Mouse (Mus musculus) limb, embryonic 14.5 days (tissue): ENCODE data around the gene Prss53. TPM values are rescaled to one million over a fixed set of nuclear protein-coding genes. Genes with fewer than 3 reads are reported as not detected.

Source experiments
- ATAC-seq: fragments of 200-750 bp; cut with Nextera tagmentation; 2 replicates; pipeline ENCODE4 v1.8.0; 2017; ENCODE audit warnings: low read depth, moderate number of reproducible peaks, moderate TSS enrichment; ENCODE audit not compliant: low FRiP score
- DNase-seq: peaks from one replicate; pipeline ENCODE4 v3.0.0-alpha.2; 2015; ENCODE audit warnings: low spot score
- H3K27ac ChIP-seq: fragments of 300-500 bp; sonication (generic); replicated peaks from 2 replicates; pipeline ENCODE4 v1.5.1; 2014; ENCODE audit warnings: low read depth, mild to moderate bottlenecking, low read length, moderate library complexity, mixed read lengths
- H3K27me3 ChIP-seq: fragments of 300-500 bp; sonication (generic); 2 replicates; pipeline ENCODE4 v1.6.1; 2014; ENCODE audit warnings: low read length, mixed read lengths; ENCODE audit not compliant: control insufficient read depth, insufficient read depth
- H3K36me3 ChIP-seq: fragments of 300-500 bp; sonication (generic); 2 replicates; pipeline ENCODE4 v1.6.1; 2014; ENCODE audit warnings: mild to moderate bottlenecking, low read length, moderate library complexity, mixed read lengths; ENCODE audit not compliant: control insufficient read depth, insufficient read depth
- H3K4me1 ChIP-seq: fragments of 300-500 bp; sonication (generic); 2 replicates; pipeline ENCODE4 v1.6.1; 2014; ENCODE audit warnings: antibody characterized with exemption, low read length, mixed read lengths; ENCODE audit not compliant: control insufficient read depth, insufficient read depth
- H3K4me2 ChIP-seq: fragments of 300-500 bp; sonication (generic); replicated peaks from 2 replicates; pipeline ENCODE4 v1.6.1; 2014; ENCODE audit warnings: low read depth, mild to moderate bottlenecking, low read length, moderate library complexity; ENCODE audit not compliant: severe bottlenecking
- H3K4me3 ChIP-seq: fragments of 300-500 bp; sonication (generic); replicated peaks from 2 replicates; pipeline ENCODE4 v1.5.1; 2014; ENCODE audit warnings: low read length
- H3K9ac ChIP-seq: fragments of 300-500 bp; sonication (generic); 2 replicates; pipeline ENCODE4 v1.6.1; 2014; ENCODE audit warnings: mild to moderate bottlenecking, low read depth, low read length, moderate library complexity; ENCODE audit not compliant: severe bottlenecking
- H3K9me3 ChIP-seq: fragments of 300-500 bp; sonication (generic); 2 replicates; pipeline ENCODE4 v1.6.1; 2016; ENCODE audit warnings: low read length; ENCODE audit not compliant: control insufficient read depth
- POLR2A ChIP-seq: fragments of 200-500 bp; IDR thresholded peaks from 2 replicates; pipeline ENCODE4 v1.8.0; 2012; ENCODE audit warnings: inconsistent platforms, mild to moderate bottlenecking, moderate library complexity, borderline replicate concordance; ENCODE audit not compliant: insufficient read depth, insufficient read length; ENCODE audit errors: extremely low read depth
- WGBS: fragments of 180-500 bp; shearing (Covaris S2); extraction: QIAGEN DNeasy Blood & Tissue Kit; methylation state at CpG from one replicate; pipeline ENCODE4 v1.1.7; 2014; 5-methylcytosine and 5-hydroxymethylcytosine counted together
- polyA plus RNA-seq, 2 experiments: library from polyadenylated mRNA; depleted of rRNA in 1 of 2; stranded (reverse) in 1 of 2; unstranded in 1 of 2; fragments of >200 nt; fragmentation: Nextera tagmentation in 1 of 2; extraction: Ambion mirVana in 1 of 2; gene quantifications; 2 replicates each; pipeline versions ENCODE4 v1.2.1 to v1.2.3; 2012 to 2014

The Prss53 gene
- polyA plus RNA-seq, 2 experiments = 1.3 to 6.9 TPM

- TF ChIP-seq POLR2A = no peak
- no peak overlapping the region for H3K27ac ChIP-seq
- WGBS = 84% methylated on average over 6 of the region's 6 CpGs
- H3K4me1 ChIP-seq = no peaks in the 10 kb centered on the region
- DNase-seq = no peak
- no peak overlapping the region for H3K9ac ChIP-seq
- peaks cover 87% of the 10 kb centered on the region for H3K36me3 ChIP-seq
- H3K9me3 ChIP-seq = no peaks in the 10 kb centered on the region
- H3K4me3 ChIP-seq = no peak overlapping the region
- H3K27me3 ChIP-seq = no peaks in the 10 kb centered on the region
- no peak for ATAC-seq
- no peak overlapping the region for H3K4me2 ChIP-seq
Measured at GRCm38 (mm10) chr7:127886551-127886950, 4.2 kb downstream of the Prss53 start.

- ATAC-seq (no peak), DNase-seq (no peak)
- no peaks in the 10 kb centered on the region for H3K4me1 ChIP-seq
- H3K27me3 ChIP-seq = no peaks in the 10 kb centered on the region
- 46% methylated on average over 6 of the region's 6 CpGs for WGBS
- H3K4me2 ChIP-seq = no peak overlapping the region
- no peaks in the 10 kb centered on the region for H3K9me3 ChIP-seq
- no peak overlapping the region for H3K27ac ChIP-seq
- H3K4me3 ChIP-seq = no peak overlapping the region
- H3K36me3 ChIP-seq = peaks cover 91% of the 10 kb centered on the region
- TF ChIP-seq POLR2A = no peak
- no peak overlapping the region for H3K9ac ChIP-seq
Measured at GRCm38 (mm10) chr7:127885951-127886350, 4.8 kb downstream of the Prss53 start.

DNA sequence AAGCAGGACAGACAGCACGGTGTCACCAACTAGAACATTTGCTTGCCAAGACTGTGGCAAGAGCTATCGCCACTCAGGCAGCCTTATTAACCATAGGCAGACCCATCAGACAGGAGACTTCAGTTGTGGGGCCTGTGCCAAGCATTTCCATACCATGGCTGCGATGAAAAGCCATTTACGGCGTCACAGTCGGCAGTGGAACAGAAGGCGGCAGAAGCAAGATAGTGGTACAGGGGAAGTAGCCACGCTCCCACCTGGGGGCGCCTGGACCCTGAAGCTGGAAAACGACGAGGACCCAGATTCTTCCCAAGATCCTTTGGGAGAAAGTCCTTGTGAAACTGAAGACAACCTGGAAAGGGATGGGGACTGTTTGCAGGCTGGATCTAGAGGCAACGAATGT is 10.3 kb downstream of the Prss53 start:
- Histone ChIP-seq H3K36me3 (peaks cover 72% of the 10 kb centered on the region), H3K27me3 (no peaks in the 10 kb centered on the region), H3K9ac (no peak overlapping the region), H3K4me3 (no peak overlapping the region), H3K4me2 (no peak overlapping the region), H3K9me3 (no peaks in the 10 kb centered on the region), H3K4me1 (peaks cover 6% of the 10 kb centered on the region), H3K27ac (no peak overlapping the region)
- ATAC-seq (no peak), DNase-seq (no peak)
- WGBS = 88% methylated on average over 12 of the region's 12 CpGs
- TF ChIP-seq POLR2A = no peak

DNA sequence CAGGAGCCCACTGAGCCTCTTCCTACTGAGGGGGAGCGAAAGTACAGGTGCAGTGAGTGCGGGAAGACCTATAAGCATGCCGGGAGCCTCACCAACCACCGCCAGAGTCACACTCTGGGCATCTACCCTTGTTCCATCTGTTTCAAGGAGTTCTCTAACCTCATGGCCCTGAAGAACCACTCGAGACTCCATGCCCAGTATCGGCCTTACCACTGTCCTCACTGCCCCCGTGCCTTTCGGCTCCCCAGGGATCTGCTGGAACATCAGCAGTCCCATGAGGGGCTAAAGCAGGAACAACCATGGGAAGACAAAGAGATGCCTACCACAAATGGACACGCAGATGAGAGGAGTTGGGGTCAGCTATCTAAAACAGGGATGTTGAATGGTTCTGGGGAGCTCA is 11.5 kb downstream of the Prss53 start:
- peaks cover 61% of the 10 kb centered on the region for H3K36me3 ChIP-seq
- H3K4me1 ChIP-seq = peaks cover 10% of the 10 kb centered on the region
- no peaks in the 10 kb centered on the region for H3K9me3 ChIP-seq
- no peak overlapping the region for H3K27ac ChIP-seq
- H3K4me2 ChIP-seq = no peak overlapping the region
- DNase-seq (no peak), ATAC-seq (no peak)
- no peak for TF ChIP-seq POLR2A
- no peak overlapping the region for H3K9ac ChIP-seq
- 97% methylated on average over 9 of the region's 9 CpGs for WGBS
- H3K27me3 ChIP-seq = no peaks in the 10 kb centered on the region
- no peak overlapping the region for H3K4me3 ChIP-seq

- Histone ChIP-seq H3K9ac (peak within 1 kb of the TSS; percentile 97), H3K4me2 (peak within 1 kb of the TSS; percentile 74), H3K27me3 (no peaks in the 10 kb centered on the region), H3K4me1 (peaks cover 14% of the 10 kb centered on the region), H3K27ac (peak within 1 kb of the TSS; percentile 99), H3K36me3 (peaks cover 39% of the 10 kb centered on the region), H3K4me3 (peak within 1 kb of the TSS; percentile 94), H3K9me3 (no peaks in the 10 kb centered on the region)
- under 1% methylated on average over 60 of the region's 60 CpGs for WGBS
- ATAC-seq (peak; percentile 58), DNase-seq (peak; percentile 97)
- peak; percentile 40; the same call in 1 of the 2 replicates for TF ChIP-seq POLR2A
Measured at GRCm38 (mm10) chr7:127876467-127877348, 14.1 kb downstream of the Prss53 start, which contains the start of gene Zfp668. Gene Zfp668, minus strand, starts transcription at chr7:127876828.
